Mouse (Mus musculus) left cerebral cortex, postnatal 10 days (tissue): ENCODE results near the gene Sapcd1. TPM values are rescaled to one million over a fixed set of nuclear protein-coding genes. Genes with fewer than 3 reads are reported as not detected.
"Not testable (repeated sequence)": the region's sequence is repeated elsewhere in the genome, so short reads cannot be mapped to it uniquely, and the experiment has no call there.

Source experiments
- DNase-seq, 2 experiments: peaks; one replicate each; pipeline ENCODE4 v3.0.0; 2021 to 2022; ENCODE audit warnings: low spot score in 2 of 2, mixed read lengths in 1 of 2; ENCODE audit errors: extremely low spot score in 1 of 2
- intact Hi-C: fragments of 180-260 bp; cut with DNase I; formaldehyde crosslinking; loops from one replicate; pipeline ENCODE4 v1.15.1; 2025
- total RNA-seq, 2 experiments: library from RNA; stranded (reverse); gene quantifications; 2 replicates each; pipeline ENCODE4 v1.2.3; 2021

Sapcd1 gene
- total RNA-seq, 2 experiments from 2014 or later: 0.83 to 1.0 TPM

- DNase-seq: no peak
- intact Hi-C loops: loop anchor here (5.0 kb wide), 2 partner anchors 80 to 100 kb away; partner anchors contain the start of gene Ly6g5b
Measured at GRCm38 (mm10) chr17:35016791-35017705, 10.8 kb downstream of the Sapcd1 start.

GRCm38 (mm10) chr17:35016376-35016775 lies 11.4 kb downstream of the Sapcd1 start, which contains the start of gene Vwa7:
Gene Vwa7, plus strand, starts transcription at chr17:35016579.
- DNase-seq: peak in 1 of 2 experiments; percentile 62
- intact Hi-C loops: loop anchor here (5.0 kb wide), 2 partner anchors 81 to 101 kb away; partner anchors contain the start of gene Ly6g5b

GRCm38 (mm10) chr17:35015296-35015695 lies 12.5 kb downstream of the Sapcd1 start:
- intact Hi-C loops: loop anchor here (5.0 kb wide), 2 partner anchors 82 to 102 kb away; partner anchors contain the start of gene Ly6g5b
- no peak for DNase-seq

GRCm38 (mm10) chr17:35013221-35013620 lies 14.6 kb downstream of the Sapcd1 start:
- no peak for DNase-seq
- intact Hi-C loops: no loop called here

- peak in 1 of 2 experiments; percentile 18 for DNase-seq
- intact Hi-C loops: no loop called here
Measured at GRCm38 (mm10) chr17:35012430-35012829, 15.4 kb downstream of the Sapcd1 start.

- intact Hi-C loops: no loop called here
- peak in 1 of 2 experiments; percentile 16 for DNase-seq
Measured at GRCm38 (mm10) chr17:35011440-35011839, 16.4 kb downstream of the Sapcd1 start.

GRCm38 (mm10) chr17:35009586-35009985 lies 18.2 kb downstream of the Sapcd1 start:
- no peak for DNase-seq
- intact Hi-C loops: no loop called here

- no peak for DNase-seq
- intact Hi-C loops: no loop called here
Measured at GRCm38 (mm10) chr17:35007387-35007991, 20.3 kb downstream of the Sapcd1 start.

- intact Hi-C loops, DNase-seq: not testable (repeated sequence)
Measured at GRCm38 (mm10) chr17:35005902-35006301, 21.9 kb downstream of the Sapcd1 start.

GRCm38 (mm10) chr17:35005158-35005557 lies 22.7 kb downstream of the Sapcd1 start:
- DNase-seq: no peak
- intact Hi-C loops: no loop called here

- peak in 1 of 2 experiments; percentile 28 for DNase-seq
- intact Hi-C loops: no loop called here
Measured at GRCm38 (mm10) chr17:35004075-35004717, 23.6 kb downstream of the Sapcd1 start.

GRCm38 (mm10) chr17:35003022-35003838 lies 24.6 kb downstream of the Sapcd1 start:
- DNase-seq: peak in 1 of 2 experiments; percentile 15
- intact Hi-C loops: no loop called here

- peak in 1 of 2 experiments; percentile 15 for DNase-seq
- intact Hi-C loops: no loop called here
Measured at GRCm38 (mm10) chr17:35002153-35002865, 25.5 kb downstream of the Sapcd1 start.

- DNase-seq: peak in 1 of 2 experiments; percentile 59
- intact Hi-C loops: no loop called here
Measured at GRCm38 (mm10) chr17:35001452-35002152, 26.2 kb downstream of the Sapcd1 start.

GRCm38 (mm10) chr17:35000717-35001451 lies 26.9 kb downstream of the Sapcd1 start, which contains the start of gene Vars:
Gene Vars, plus strand, starts transcription at chr17:35000987.
- intact Hi-C loops: no loop called here
- DNase-seq: peak; percentile 64 to 92
